Mouse (Mus musculus) midbrain, embryonic 13.5 days (tissue): ENCODE measurements around the gene Pard3b. TPM values are rescaled to one million over a fixed set of nuclear protein-coding genes. Genes with fewer than 3 reads are reported as not detected.

Source experiments
- ATAC-seq: fragments of 200-750 bp; cut with Nextera tagmentation; 2 replicates; pipeline ENCODE4 v1.8.0; 2017; ENCODE audit warnings: mild to moderate bottlenecking, moderate TSS enrichment, moderate library complexity
- H3K27ac ChIP-seq: fragments of 300-500 bp; sonication (generic); 2 replicates; pipeline ENCODE4 v1.5.1; 2015; ENCODE audit warnings: inconsistent platforms, mild to moderate bottlenecking, moderate library complexity
- H3K27me3 ChIP-seq: fragments of 300-500 bp; sonication (generic); 2 replicates; pipeline ENCODE4 v1.6.1; 2015; ENCODE audit warnings: mild to moderate bottlenecking, inconsistent platforms
- H3K36me3 ChIP-seq: fragments of 300-500 bp; sonication (generic); 2 replicates; pipeline ENCODE4 v1.6.1; 2015; ENCODE audit warnings: mild to moderate bottlenecking, inconsistent platforms
- H3K4me1 ChIP-seq: fragments of 300-500 bp; sonication (generic); replicated peaks from 2 replicates; pipeline ENCODE4 v1.6.1; 2015; ENCODE audit warnings: inconsistent platforms
- H3K4me2 ChIP-seq: fragments of 300-500 bp; sonication (generic); replicated peaks from 2 replicates; pipeline ENCODE4 v1.6.1; 2015; ENCODE audit warnings: moderate library complexity, mild to moderate bottlenecking, inconsistent platforms
- H3K4me3 ChIP-seq: fragments of 300-500 bp; sonication (generic); replicated peaks from 2 replicates; pipeline ENCODE4 v1.5.1; 2015; ENCODE audit warnings: mild to moderate bottlenecking, inconsistent platforms
- H3K9ac ChIP-seq: fragments of 300-500 bp; sonication (generic); replicated peaks from 2 replicates; pipeline ENCODE4 v1.6.1; 2015; ENCODE audit warnings: mild to moderate bottlenecking, inconsistent platforms
- H3K9me3 ChIP-seq: fragments of 300-500 bp; sonication (generic); 2 replicates; pipeline ENCODE4 v1.6.1; 2016; ENCODE audit warnings: mild to moderate bottlenecking, inconsistent platforms
- WGBS: fragments of 180-500 bp; shearing (Covaris S2); methylation state at CpG from one replicate; pipeline ENCODE4 v1.1.7; 2015; 5-methylcytosine and 5-hydroxymethylcytosine counted together
- polyA plus RNA-seq: library from polyadenylated mRNA; unstranded; fragments of >200 nt; fragmentation: Nextera tagmentation; extraction: Ambion mirVana; gene quantifications from 2 replicates; pipeline ENCODE4 v1.2.1, GENCODE M21; 2015

The Pard3b gene
- polyA plus RNA-seq, 1 experiment from 2014 or later: 9.4 TPM

GRCm38 (mm10) chr1:62466544-62466943 is 827.9 kb downstream of the Pard3b start:
- Histone ChIP-seq H3K27ac (no peak overlapping the region), H3K4me1 (0 out of 2 replicates have a peak, but pooled peaks cover 3% of the 10 kb centered on the region), H3K9me3 (no peaks in the 10 kb centered on the region), H3K36me3 (no peaks in the 10 kb centered on the region), H3K27me3 (no peaks in the 10 kb centered on the region), H3K4me2 (no peak overlapping the region), H3K4me3 (no peak overlapping the region), H3K9ac (no peak overlapping the region)
- WGBS: 93% methylated on average over 1 of the region's 1 CpGs
- ATAC-seq: no peak

GRCm38 (mm10) chr1:62483059-62483458 is 844.4 kb downstream of the Pard3b start:
- H3K36me3 ChIP-seq: no peaks in the 10 kb centered on the region
- H3K4me1 ChIP-seq: no peaks in the 10 kb centered on the region
- ATAC-seq: no peak
- H3K4me3 ChIP-seq: no peak overlapping the region
- no peaks in the 10 kb centered on the region for H3K27me3 ChIP-seq
- WGBS: 94% methylated on average over 2 of the region's 2 CpGs
- H3K9me3 ChIP-seq: no peaks in the 10 kb centered on the region
- H3K27ac ChIP-seq: no peak overlapping the region
- H3K9ac ChIP-seq: no peak overlapping the region
- no peak overlapping the region for H3K4me2 ChIP-seq

- ATAC-seq: no peak
- no peak overlapping the region for H3K27ac ChIP-seq
Measured at GRCm38 (mm10) chr1:62488871-62489270, 850.2 kb downstream of the Pard3b start.

GRCm38 (mm10) chr1:62499146-62499545 is 860.5 kb downstream of the Pard3b start:
- Histone ChIP-seq H3K4me1 (no peaks in the 10 kb centered on the region), H3K4me3 (no peak overlapping the region), H3K4me2 (no peak overlapping the region), H3K27me3 (no peaks in the 10 kb centered on the region), H3K27ac (no peak overlapping the region), H3K9ac (no peak overlapping the region), H3K36me3 (no peaks in the 10 kb centered on the region), H3K9me3 (no peaks in the 10 kb centered on the region)
- no peak for ATAC-seq
- WGBS: 77% methylated on average over 5 of the region's 5 CpGs

More at GRCm38 (mm10) chr1:62488871-62489270, 850.2 kb downstream of the Pard3b start:
- Histone ChIP-seq H3K27me3 (no peaks in the 10 kb centered on the region), H3K9me3 (no peaks in the 10 kb centered on the region), H3K9ac (no peak overlapping the region), H3K36me3 (no peaks in the 10 kb centered on the region), H3K4me2 (no peak overlapping the region), H3K4me3 (no peak overlapping the region), H3K4me1 (no peaks in the 10 kb centered on the region)
- 62% methylated on average over 6 of the region's 6 CpGs for WGBS

- Histone ChIP-seq H3K4me1 (no peaks in the 10 kb centered on the region), H3K9ac (no peak overlapping the region), H3K4me2 (no peak overlapping the region), H3K27ac (no peak overlapping the region), H3K9me3 (no peaks in the 10 kb centered on the region), H3K36me3 (no peaks in the 10 kb centered on the region), H3K4me3 (no peak overlapping the region), H3K27me3 (no peaks in the 10 kb centered on the region)
- ATAC-seq: no peak
- 47% methylated on average over 4 of the region's 4 CpGs for WGBS
Measured at GRCm38 (mm10) chr1:62510501-62510900, 871.9 kb downstream of the Pard3b start.

GRCm38 (mm10) chr1:62511681-62512080 is 873.1 kb downstream of the Pard3b start:
- Histone ChIP-seq H3K9ac (no peak overlapping the region), H3K4me1 (0 out of 2 replicates have a peak, but pooled peaks cover 3% of the 10 kb centered on the region), H3K27me3 (no peaks in the 10 kb centered on the region), H3K9me3 (no peaks in the 10 kb centered on the region), H3K27ac (no peak overlapping the region), H3K4me3 (no peak overlapping the region), H3K4me2 (no peak overlapping the region), H3K36me3 (no peaks in the 10 kb centered on the region)
- 73% methylated on average over 3 of the region's 3 CpGs for WGBS
- ATAC-seq: no peak

- Histone ChIP-seq H3K27me3 (no peaks in the 10 kb centered on the region), H3K9me3 (no peaks in the 10 kb centered on the region), H3K4me3 (no peak overlapping the region), H3K27ac (no peak overlapping the region), H3K4me1 (peaks cover 15% of the 10 kb centered on the region), H3K4me2 (no peak overlapping the region), H3K9ac (no peak overlapping the region), H3K36me3 (no peaks in the 10 kb centered on the region)
- no peak for ATAC-seq
- WGBS: 58% methylated on average over 2 of the region's 2 CpGs
Measured at GRCm38 (mm10) chr1:62518621-62519213, 880.1 kb downstream of the Pard3b start.

- Histone ChIP-seq H3K9me3 (no peaks in the 10 kb centered on the region), H3K27ac (no peak overlapping the region), H3K9ac (no peak overlapping the region), H3K4me2 (no peak overlapping the region), H3K4me3 (no peak overlapping the region), H3K4me1 (peaks cover 13% of the 10 kb centered on the region), H3K27me3 (no peaks in the 10 kb centered on the region), H3K36me3 (no peaks in the 10 kb centered on the region)
- WGBS: 88% methylated on average over 7 of the region's 7 CpGs
- ATAC-seq: no peak
Measured at GRCm38 (mm10) chr1:62521368-62521767, 882.7 kb downstream of the Pard3b start.

GRCm38 (mm10) chr1:62522761-62523160 is 884.1 kb downstream of the Pard3b start:
- no peaks in the 10 kb centered on the region for H3K36me3 ChIP-seq
- H3K4me2 ChIP-seq: no peak overlapping the region
- H3K9me3 ChIP-seq: no peaks in the 10 kb centered on the region
- no peaks in the 10 kb centered on the region for H3K27me3 ChIP-seq
- H3K9ac ChIP-seq: no peak overlapping the region
- no peak overlapping the region for H3K4me3 ChIP-seq
- no peak overlapping the region for H3K27ac ChIP-seq
- H3K4me1 ChIP-seq: peaks cover 15% of the 10 kb centered on the region
- no peak for ATAC-seq
- 71% methylated on average over 2 of the region's 2 CpGs for WGBS

GRCm38 (mm10) chr1:62527788-62528187 is 889.2 kb downstream of the Pard3b start:
- Histone ChIP-seq H3K36me3 (no peaks in the 10 kb centered on the region), H3K27ac (0 out of 2 replicates have a peak overlapping the region, but pooled peaks have one; percentile 10), H3K4me3 (no peak overlapping the region), H3K4me1 (peaks cover 14% of the 10 kb centered on the region), H3K27me3 (no peaks in the 10 kb centered on the region), H3K9me3 (no peaks in the 10 kb centered on the region), H3K4me2 (no peak overlapping the region), H3K9ac (0 out of 2 replicates have a peak overlapping the region, but pooled peaks have one; percentile 12)
- 62% methylated on average over 7 of the region's 7 CpGs for WGBS
- ATAC-seq: no peak

GRCm38 (mm10) chr1:62529941-62530340 is 891.3 kb downstream of the Pard3b start:
- Histone ChIP-seq H3K9ac (no peak overlapping the region), H3K4me2 (no peak overlapping the region), H3K36me3 (no peaks in the 10 kb centered on the region), H3K27ac (no peak overlapping the region), H3K4me3 (no peak overlapping the region), H3K9me3 (no peaks in the 10 kb centered on the region), H3K27me3 (no peaks in the 10 kb centered on the region), H3K4me1 (peaks cover 14% of the 10 kb centered on the region)
- no peak for ATAC-seq
- 49% methylated on average over 8 of the region's 8 CpGs for WGBS

- Histone ChIP-seq H3K4me1 (peaks cover 12% of the 10 kb centered on the region), H3K27me3 (no peaks in the 10 kb centered on the region), H3K9ac (no peak overlapping the region), H3K4me3 (no peak overlapping the region), H3K27ac (no peak overlapping the region), H3K9me3 (no peaks in the 10 kb centered on the region), H3K36me3 (no peaks in the 10 kb centered on the region), H3K4me2 (no peak overlapping the region)
- WGBS: 89% methylated on average over 10 of the region's 10 CpGs
- ATAC-seq: no peak
Measured at GRCm38 (mm10) chr1:62532426-62533126, 894.0 kb downstream of the Pard3b start.
